Mouse (Mus musculus) liver, embryonic 11.5 days (tissue): ENCODE measurements around the gene Dusp5. TPM values are rescaled to one million over a fixed set of nuclear protein-coding genes. Genes with fewer than 3 reads are reported as not detected.
A peak's percentile ranks its signal among the peaks of the same experiment; 100 is the strongest.

Source experiments
- ATAC-seq: fragments of 200-750 bp; cut with Nextera tagmentation; replicated peaks from 2 replicates; pipeline ENCODE4 v1.8.0; 2017; ENCODE audit warnings: moderate number of reproducible peaks, mild to moderate bottlenecking, moderate TSS enrichment, moderate library complexity; ENCODE audit not compliant: low FRiP score
- DNase-seq: peaks from one replicate; pipeline ENCODE4 v3.0.0-alpha.2; 2017; ENCODE audit warnings: low spot score
- H3K27ac ChIP-seq: fragments of 300-500 bp; sonication (generic); 2 replicates; pipeline ENCODE4 v1.5.1; 2014; ENCODE audit warnings: mild to moderate bottlenecking, low read depth, low read length, control low read depth
- H3K27me3 ChIP-seq: fragments of 300-500 bp; sonication (generic); replicated peaks from 2 replicates; pipeline ENCODE4 v1.6.1; 2014; ENCODE audit warnings: low read length, mixed read lengths; ENCODE audit not compliant: control insufficient read depth, insufficient read depth
- H3K36me3 ChIP-seq: fragments of 300-500 bp; sonication (generic); 2 replicates; pipeline ENCODE4 v1.6.1; 2014; ENCODE audit warnings: mild to moderate bottlenecking, low read length, moderate library complexity, mixed read lengths; ENCODE audit not compliant: control insufficient read depth, insufficient read depth
- H3K4me1 ChIP-seq: fragments of 300-500 bp; sonication (generic); replicated peaks from 2 replicates; pipeline ENCODE4 v1.6.1; 2014; ENCODE audit warnings: low read length, mixed read lengths; ENCODE audit not compliant: control insufficient read depth, insufficient read depth
- H3K4me2 ChIP-seq: fragments of 300-500 bp; sonication (generic); 2 replicates; pipeline ENCODE4 v1.6.1; 2014; ENCODE audit warnings: mild to moderate bottlenecking, control low read depth, moderate library complexity
- H3K4me3 ChIP-seq: fragments of 300-500 bp; sonication (generic); 2 replicates; pipeline ENCODE4 v1.5.1; 2014; ENCODE audit warnings: low read depth, low read length, control low read depth
- H3K9ac ChIP-seq: fragments of 300-500 bp; sonication (generic); 2 replicates; pipeline ENCODE4 v1.6.1; 2014; ENCODE audit warnings: low read depth, low read length, control low read depth
- H3K9me3 ChIP-seq: fragments of 300-500 bp; sonication (generic); 2 replicates; pipeline ENCODE4 v1.6.1; 2016; ENCODE audit warnings: low read length, inconsistent platforms, mixed read lengths; ENCODE audit not compliant: control insufficient read depth
- WGBS: fragments of 180-500 bp; shearing (Covaris S2); extraction: QIAGEN DNeasy Blood & Tissue Kit; methylation state at CpG from one replicate; pipeline ENCODE4 v1.1.7; 2014; 5-methylcytosine and 5-hydroxymethylcytosine counted together
- polyA plus RNA-seq: library from polyadenylated mRNA; unstranded; fragments of >200 nt; fragmentation: Nextera tagmentation; extraction: Ambion mirVana; gene quantifications from 2 replicates; pipeline ENCODE4 v1.2.1, GENCODE M21; 2014

The Dusp5 gene
- polyA plus RNA-seq, 1 experiment from 2014 or later: 6.7 TPM

- ATAC-seq (no peak), DNase-seq (no peak)
- H3K27ac ChIP-seq: no peak overlapping the region
- no peaks in the 10 kb centered on the region for H3K27me3 ChIP-seq
- H3K4me3 ChIP-seq: no peak overlapping the region
- WGBS: 36% methylated on average over 20 of the region's 20 CpGs
- no peaks in the 10 kb centered on the region for H3K9me3 ChIP-seq
- peak overlapping the region; percentile 40 for H3K4me2 ChIP-seq
- H3K4me1 ChIP-seq: peaks cover 28% of the 10 kb centered on the region
- H3K9ac ChIP-seq: no peak overlapping the region
- no peaks in the 10 kb centered on the region for H3K36me3 ChIP-seq
Observed at GRCm38 (mm10) chr19:53557267-53557936, 28.5 kb downstream of the Dusp5 start.

- ATAC-seq (no peak), DNase-seq (no peak)
- H3K27me3 ChIP-seq: no peaks in the 10 kb centered on the region
- no peak overlapping the region for H3K4me2 ChIP-seq
- no peak overlapping the region for H3K9ac ChIP-seq
- H3K4me3 ChIP-seq: no peak overlapping the region
- H3K4me1 ChIP-seq: peaks cover 14% of the 10 kb centered on the region
- no peak overlapping the region for H3K27ac ChIP-seq
- 80% methylated on average over 3 of the region's 3 CpGs for WGBS
- H3K9me3 ChIP-seq: no peaks in the 10 kb centered on the region
- no peaks in the 10 kb centered on the region for H3K36me3 ChIP-seq
Observed at GRCm38 (mm10) chr19:53560436-53560835, 31.5 kb downstream of the Dusp5 start.

GRCm38 (mm10) chr19:53564174-53564573 is 35.3 kb downstream of the Dusp5 start:
- Histone ChIP-seq H3K9ac (no peak overlapping the region), H3K36me3 (no peaks in the 10 kb centered on the region), H3K4me2 (no peak overlapping the region), H3K27ac (no peak overlapping the region), H3K27me3 (no peaks in the 10 kb centered on the region), H3K4me1 (no peaks in the 10 kb centered on the region), H3K4me3 (no peak overlapping the region), H3K9me3 (no peaks in the 10 kb centered on the region)
- no peak for DNase-seq
- 37% methylated on average over 4 of the region's 4 CpGs for WGBS
- ATAC-seq: no peak

- Histone ChIP-seq H3K9ac (no peak overlapping the region), H3K36me3 (no peaks in the 10 kb centered on the region), H3K27ac (no peak overlapping the region), H3K4me2 (no peak overlapping the region), H3K9me3 (no peaks in the 10 kb centered on the region), H3K4me3 (no peak overlapping the region), H3K4me1 (no peaks in the 10 kb centered on the region), H3K27me3 (no peaks in the 10 kb centered on the region)
- no peak for ATAC-seq
- DNase-seq: no peak
- 81% methylated on average over 14 of the region's 14 CpGs for WGBS
Observed at GRCm38 (mm10) chr19:53565565-53566277, 36.8 kb downstream of the Dusp5 start.

GRCm38 (mm10) chr19:53567864-53568263 is 39.0 kb downstream of the Dusp5 start:
- whole genome bisulfite sequencing: 43% methylated on average over 11 of the region's 11 CpGs
- Histone ChIP-seq H3K36me3 (no peaks in the 10 kb centered on the region), H3K9me3 (no peaks in the 10 kb centered on the region), H3K4me3 (no peak overlapping the region), H3K4me1 (peaks cover 11% of the 10 kb centered on the region), H3K9ac (no peak overlapping the region), H3K4me2 (no peak overlapping the region), H3K27ac (no peak overlapping the region), H3K27me3 (no peaks in the 10 kb centered on the region)
- ATAC-seq (no peak), DNase-seq (no peak)

GRCm38 (mm10) chr19:53568553-53568952 is 39.6 kb downstream of the Dusp5 start:
- DNase-seq (no peak), ATAC-seq (no peak)
- Histone ChIP-seq H3K4me3 (no peak overlapping the region), H3K4me1 (peaks cover 11% of the 10 kb centered on the region), H3K4me2 (no peak overlapping the region), H3K9ac (no peak overlapping the region), H3K9me3 (no peaks in the 10 kb centered on the region), H3K36me3 (no peaks in the 10 kb centered on the region), H3K27me3 (no peaks in the 10 kb centered on the region), H3K27ac (no peak overlapping the region)
- WGBS: 73% methylated on average over 3 of the region's 3 CpGs

- Histone ChIP-seq H3K9ac (no peak overlapping the region), H3K4me1 (peaks cover 11% of the 10 kb centered on the region), H3K27me3 (no peaks in the 10 kb centered on the region), H3K4me2 (no peak overlapping the region), H3K4me3 (no peak overlapping the region), H3K9me3 (no peaks in the 10 kb centered on the region), H3K27ac (no peak overlapping the region), H3K36me3 (no peaks in the 10 kb centered on the region)
- peak; percentile 29 for DNase-seq
- 49% methylated on average over 4 of the region's 4 CpGs for WGBS
- no peak for ATAC-seq
Observed at GRCm38 (mm10) chr19:53571056-53571455, 42.1 kb downstream of the Dusp5 start.

- no peaks in the 10 kb centered on the region for H3K36me3 ChIP-seq
- H3K9ac ChIP-seq: no peak overlapping the region
- H3K9me3 ChIP-seq: no peaks in the 10 kb centered on the region
- WGBS: 54% methylated on average over 18 of the region's 18 CpGs
- no peak overlapping the region for H3K4me3 ChIP-seq
- H3K27ac ChIP-seq: no peak overlapping the region
- no peak for ATAC-seq
- no peak overlapping the region for H3K4me2 ChIP-seq
- peak; percentile 27 for DNase-seq
- H3K27me3 ChIP-seq: no peaks in the 10 kb centered on the region
- peaks cover 11% of the 10 kb centered on the region for H3K4me1 ChIP-seq
Observed at GRCm38 (mm10) chr19:53571501-53572428, 42.9 kb downstream of the Dusp5 start.
